Mouse (Mus musculus) limb, embryonic 14.5 days (tissue): ENCODE measurements around the gene Hs3st4. TPM values are rescaled to one million over a fixed set of nuclear protein-coding genes. Genes with fewer than 3 reads are reported as not detected.

Experiments
- ATAC-seq: fragments of 200-750 bp; cut with Nextera tagmentation; 2 replicates; pipeline ENCODE4 v1.8.0; 2017; ENCODE audit warnings: low read depth, moderate number of reproducible peaks, moderate TSS enrichment; ENCODE audit not compliant: low FRiP score
- DNase-seq: peaks from one replicate; pipeline ENCODE4 v3.0.0-alpha.2; 2015; ENCODE audit warnings: low spot score
- H3K27ac ChIP-seq: fragments of 300-500 bp; sonication (generic); replicated peaks from 2 replicates; pipeline ENCODE4 v1.5.1; 2014; ENCODE audit warnings: low read depth, mild to moderate bottlenecking, low read length, moderate library complexity, mixed read lengths
- H3K27me3 ChIP-seq: fragments of 300-500 bp; sonication (generic); 2 replicates; pipeline ENCODE4 v1.6.1; 2014; ENCODE audit warnings: low read length, mixed read lengths; ENCODE audit not compliant: control insufficient read depth, insufficient read depth
- H3K36me3 ChIP-seq: fragments of 300-500 bp; sonication (generic); 2 replicates; pipeline ENCODE4 v1.6.1; 2014; ENCODE audit warnings: mild to moderate bottlenecking, low read length, moderate library complexity, mixed read lengths; ENCODE audit not compliant: control insufficient read depth, insufficient read depth
- H3K4me1 ChIP-seq: fragments of 300-500 bp; sonication (generic); 2 replicates; pipeline ENCODE4 v1.6.1; 2014; ENCODE audit warnings: antibody characterized with exemption, low read length, mixed read lengths; ENCODE audit not compliant: control insufficient read depth, insufficient read depth
- H3K4me2 ChIP-seq: fragments of 300-500 bp; sonication (generic); replicated peaks from 2 replicates; pipeline ENCODE4 v1.6.1; 2014; ENCODE audit warnings: low read depth, mild to moderate bottlenecking, low read length, moderate library complexity; ENCODE audit not compliant: severe bottlenecking
- H3K4me3 ChIP-seq: fragments of 300-500 bp; sonication (generic); replicated peaks from 2 replicates; pipeline ENCODE4 v1.5.1; 2014; ENCODE audit warnings: low read length
- H3K9ac ChIP-seq: fragments of 300-500 bp; sonication (generic); 2 replicates; pipeline ENCODE4 v1.6.1; 2014; ENCODE audit warnings: mild to moderate bottlenecking, low read depth, low read length, moderate library complexity; ENCODE audit not compliant: severe bottlenecking
- H3K9me3 ChIP-seq: fragments of 300-500 bp; sonication (generic); 2 replicates; pipeline ENCODE4 v1.6.1; 2016; ENCODE audit warnings: low read length; ENCODE audit not compliant: control insufficient read depth
- POLR2A ChIP-seq: fragments of 200-500 bp; IDR thresholded peaks from 2 replicates; pipeline ENCODE4 v1.8.0; 2012; ENCODE audit warnings: inconsistent platforms, mild to moderate bottlenecking, moderate library complexity, borderline replicate concordance; ENCODE audit not compliant: insufficient read depth, insufficient read length; ENCODE audit errors: extremely low read depth
- WGBS: fragments of 180-500 bp; shearing (Covaris S2); extraction: QIAGEN DNeasy Blood & Tissue Kit; methylation state at CpG from one replicate; pipeline ENCODE4 v1.1.7; 2014; 5-methylcytosine and 5-hydroxymethylcytosine counted together
- polyA plus RNA-seq, 2 experiments: library from polyadenylated mRNA; depleted of rRNA in 1 of 2; stranded (reverse) in 1 of 2; unstranded in 1 of 2; fragments of >200 nt; fragmentation: Nextera tagmentation in 1 of 2; extraction: Ambion mirVana in 1 of 2; gene quantifications; 2 replicates each; pipeline versions ENCODE4 v1.2.1 to v1.2.3; 2012 to 2014

Gene Hs3st4
- polyA plus RNA-seq, 2 experiments = 0.56 to 0.77 TPM

DNA sequence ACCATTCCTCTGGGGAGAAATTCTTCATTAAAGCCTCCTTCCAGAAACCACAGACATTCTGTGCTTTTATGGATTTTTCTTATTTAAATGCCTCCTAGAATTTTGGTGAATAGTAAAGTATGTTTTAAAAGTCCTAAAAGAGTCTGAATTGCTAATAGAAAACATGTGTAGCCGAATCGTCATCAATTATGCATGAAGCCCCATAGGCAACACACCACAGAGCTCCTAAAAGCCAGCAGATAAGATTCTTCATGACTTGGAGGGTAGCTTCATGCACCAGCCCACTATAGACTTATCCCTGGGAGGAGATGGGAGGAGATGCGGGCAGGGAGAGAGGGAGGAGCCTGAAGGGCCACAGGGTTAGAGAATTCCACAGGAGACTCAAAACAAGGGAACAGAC is 358.8 kb downstream of the Hs3st4 start:
- ATAC-seq (peak; percentile 62), DNase-seq (peak; percentile 54)
- H3K27me3 ChIP-seq = no peaks in the 10 kb centered on the region
- no peak for TF ChIP-seq POLR2A
- no peaks in the 10 kb centered on the region for H3K36me3 ChIP-seq
- H3K4me3 ChIP-seq = no peak overlapping the region
- no peak overlapping the region for H3K9ac ChIP-seq
- WGBS = 36% methylated on average over 3 of the region's 3 CpGs
- H3K27ac ChIP-seq = no peak overlapping the region
- no peaks in the 10 kb centered on the region for H3K9me3 ChIP-seq
- no peaks in the 10 kb centered on the region for H3K4me1 ChIP-seq
- no peak overlapping the region for H3K4me2 ChIP-seq

DNA sequence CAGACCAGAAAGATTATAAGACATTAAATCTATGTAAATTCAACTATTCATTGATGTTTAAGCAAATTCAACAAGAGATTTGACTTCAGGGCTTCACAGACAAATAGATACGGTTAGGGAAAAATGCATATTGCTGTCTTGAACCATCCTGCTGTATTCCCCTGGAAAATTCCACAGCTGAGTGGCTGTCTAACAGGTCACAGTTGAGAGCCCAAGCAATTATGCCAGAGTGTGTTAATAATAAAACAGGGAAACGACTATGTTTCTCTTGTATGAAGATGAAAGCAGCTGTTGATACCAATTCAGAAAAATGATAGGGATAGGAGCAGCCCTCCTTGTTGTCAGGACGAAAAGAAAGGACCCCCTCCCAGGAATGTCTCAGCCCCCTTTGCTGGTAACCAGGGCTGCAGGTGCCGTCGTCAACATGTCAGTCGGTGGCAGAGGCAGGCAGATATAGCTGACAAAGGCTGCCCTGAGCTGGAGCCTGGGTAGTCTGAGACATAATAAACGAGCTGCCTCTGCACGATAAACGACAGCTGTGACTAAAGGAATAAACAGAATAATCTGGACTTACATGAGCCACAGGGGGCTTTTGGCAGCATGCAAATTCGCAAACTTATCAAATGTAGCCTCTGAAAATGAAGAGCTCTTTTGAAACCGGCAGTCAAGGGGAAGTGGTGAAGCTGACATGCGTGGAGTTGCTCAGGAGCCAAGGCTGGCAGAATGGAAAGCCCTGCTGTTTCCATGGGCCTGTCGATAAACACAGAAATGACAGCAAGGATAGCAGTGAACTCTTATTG is 364.7 kb downstream of the Hs3st4 start:
- H3K27me3 ChIP-seq = no peaks in the 10 kb centered on the region
- H3K9ac ChIP-seq = no peak overlapping the region
- no peak for ATAC-seq

DNA sequence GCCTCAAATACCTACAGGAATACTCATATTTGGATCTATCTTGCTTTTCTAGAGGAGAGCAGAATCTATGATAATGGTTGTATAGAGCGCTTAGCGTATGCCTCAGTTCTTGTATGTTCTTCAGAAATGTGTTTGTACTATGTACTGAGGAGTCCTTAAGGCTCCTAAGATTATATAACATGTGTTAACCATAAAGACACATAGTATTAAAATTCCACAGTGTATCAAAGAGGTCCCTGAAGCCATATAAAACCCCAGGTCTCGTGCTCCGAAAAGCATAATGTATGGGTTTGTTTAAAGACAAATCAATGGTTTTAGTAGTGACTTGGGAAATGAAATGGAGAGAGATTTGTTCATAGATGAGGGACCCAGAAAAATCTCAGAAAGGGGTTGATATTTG is 371.4 kb downstream of the Hs3st4 start:
- no peaks in the 10 kb centered on the region for H3K4me1 ChIP-seq
- no peak overlapping the region for H3K9ac ChIP-seq
- DNase-seq = peak; percentile 49
- TF ChIP-seq POLR2A = no peak
- H3K36me3 ChIP-seq = no peaks in the 10 kb centered on the region
- no peaks in the 10 kb centered on the region for H3K9me3 ChIP-seq
- WGBS = 46% methylated on average over 4 of the region's 4 CpGs
- no peaks in the 10 kb centered on the region for H3K27me3 ChIP-seq
- ATAC-seq = peak; percentile 81; the same call in 1 of the 2 replicates
- no peak overlapping the region for H3K27ac ChIP-seq
- no peak overlapping the region for H3K4me3 ChIP-seq
- H3K4me2 ChIP-seq = no peak overlapping the region

More for the DNA sequence above, 364.7 kb downstream of the Hs3st4 start:
- WGBS = 40% methylated on average over 13 of the region's 13 CpGs
- no peak overlapping the region for H3K27ac ChIP-seq
- no peaks in the 10 kb centered on the region for H3K4me1 ChIP-seq
- no peak overlapping the region for H3K4me2 ChIP-seq
- no peak overlapping the region for H3K4me3 ChIP-seq
- no peak for TF ChIP-seq POLR2A
- DNase-seq = no peak
- no peaks in the 10 kb centered on the region for H3K9me3 ChIP-seq
- no peaks in the 10 kb centered on the region for H3K36me3 ChIP-seq

DNA sequence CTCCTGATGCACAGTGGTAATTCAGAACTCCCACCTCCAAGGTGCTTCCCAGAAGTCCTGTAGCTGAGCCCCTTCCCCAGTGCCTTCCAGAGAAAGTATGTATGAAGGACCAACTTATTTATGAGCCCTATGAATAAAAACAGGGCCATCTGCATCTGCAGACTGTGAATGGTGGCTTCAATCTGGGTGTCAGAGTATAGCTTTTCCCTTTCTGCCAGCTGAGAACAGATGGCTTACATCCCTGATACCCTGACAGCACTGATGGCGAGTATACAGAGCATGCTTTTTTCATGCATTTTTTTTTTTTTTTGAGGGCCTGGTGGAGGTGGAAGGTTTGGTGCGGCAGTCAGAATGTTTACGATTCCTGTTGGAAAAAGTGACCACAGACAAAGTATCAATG is 375.4 kb downstream of the Hs3st4 start:
- Histone ChIP-seq H3K4me1 (no peaks in the 10 kb centered on the region), H3K9me3 (no peaks in the 10 kb centered on the region), H3K27me3 (no peaks in the 10 kb centered on the region), H3K36me3 (no peaks in the 10 kb centered on the region), H3K4me3 (no peak overlapping the region), H3K9ac (no peak overlapping the region), H3K27ac (no peak overlapping the region), H3K4me2 (no peak overlapping the region)
- DNase-seq (no peak), ATAC-seq (no peak)
- WGBS = 49% methylated on average over 3 of the region's 3 CpGs
- no peak for TF ChIP-seq POLR2A

DNA sequence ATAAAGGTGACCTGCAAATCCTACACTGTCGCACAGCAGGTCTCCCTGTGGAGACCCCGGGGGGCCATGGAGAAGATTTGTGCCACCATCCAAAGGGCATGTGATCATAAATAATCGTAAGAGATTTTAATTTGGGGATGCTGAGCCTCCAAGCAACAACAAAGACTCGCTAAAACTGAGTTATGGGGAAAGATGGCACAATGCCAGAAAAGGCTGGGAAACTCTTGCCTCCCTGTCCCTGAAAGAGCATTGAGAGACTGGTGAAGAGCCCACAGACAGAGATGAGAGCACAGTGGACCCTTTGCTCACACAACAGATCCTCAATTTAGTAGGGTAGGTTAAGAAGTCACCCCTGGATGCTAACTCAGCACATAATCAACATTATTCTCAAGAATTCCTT is 377.2 kb downstream of the Hs3st4 start:
- no peak for ATAC-seq
- no peak overlapping the region for H3K4me3 ChIP-seq
- H3K4me2 ChIP-seq = no peak overlapping the region
- no peaks in the 10 kb centered on the region for H3K4me1 ChIP-seq
- TF ChIP-seq POLR2A = no peak
- no peaks in the 10 kb centered on the region for H3K9me3 ChIP-seq
- no peak overlapping the region for H3K9ac ChIP-seq
- H3K27me3 ChIP-seq = no peaks in the 10 kb centered on the region
- no peaks in the 10 kb centered on the region for H3K36me3 ChIP-seq
- no peak for DNase-seq
- WGBS = 61% methylated on average over 4 of the region's 4 CpGs
- H3K27ac ChIP-seq = no peak overlapping the region

DNA sequence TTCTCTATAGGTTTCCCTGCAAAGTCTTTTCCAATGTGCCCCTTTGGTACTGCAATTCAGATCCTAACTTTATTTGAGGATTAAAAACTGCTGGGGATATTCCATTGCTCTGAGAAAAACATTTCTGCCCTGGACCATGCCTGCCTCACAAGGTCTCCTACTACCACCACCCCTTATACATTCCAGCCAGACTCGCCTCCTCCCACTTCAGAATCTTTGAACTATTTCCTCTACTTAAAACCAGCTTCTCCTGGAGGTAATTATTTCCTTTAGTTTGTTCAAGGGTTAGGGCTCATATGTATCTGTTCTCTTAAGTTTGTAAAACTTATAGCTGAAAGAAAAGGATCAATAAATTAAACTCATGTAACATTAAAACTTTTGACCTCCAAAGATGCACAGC is 389.6 kb downstream of the Hs3st4 start:
- 28% methylated on average over 1 of the region's 1 CpGs for WGBS
- no peak for DNase-seq

More for the DNA sequence above, 389.6 kb downstream of the Hs3st4 start:
- Histone ChIP-seq H3K36me3 (no peaks in the 10 kb centered on the region), H3K4me2 (no peak overlapping the region), H3K27me3 (no peaks in the 10 kb centered on the region), H3K27ac (no peak overlapping the region), H3K4me1 (no peaks in the 10 kb centered on the region), H3K9me3 (no peaks in the 10 kb centered on the region), H3K4me3 (no peak overlapping the region), H3K9ac (no peak overlapping the region)
- no peak for TF ChIP-seq POLR2A
- ATAC-seq = no peak
